Mouse (Mus musculus) olfactory bulb, adult 2 months (tissue): ENCODE results near the gene Tbc1d2.

Experiments
- CTCF ChIP-seq: fragments of 200-500 bp; IDR thresholded peaks from 2 replicates; pipeline ENCODE4 v1.5.1; 2012; ENCODE audit warnings: low read depth, mild to moderate bottlenecking, low read length, moderate library complexity; ENCODE audit not compliant: insufficient read depth
- POLR2A ChIP-seq: fragments of 200-500 bp; IDR thresholded peaks from 2 replicates; pipeline ENCODE4 v1.6.1; 2012; ENCODE audit warnings: mild to moderate bottlenecking, low read depth, low read length, moderate library complexity; ENCODE audit not compliant: insufficient read depth

GRCm38 (mm10) chr4:46666420-46666819, 16.4 kb upstream of the Tbc1d2 start:
- TF ChIP-seq CTCF = no peak
- TF ChIP-seq POLR2A = no peak
